Mouse (Mus musculus): ENCODE results near the gene Ttc7b.

DNA sequence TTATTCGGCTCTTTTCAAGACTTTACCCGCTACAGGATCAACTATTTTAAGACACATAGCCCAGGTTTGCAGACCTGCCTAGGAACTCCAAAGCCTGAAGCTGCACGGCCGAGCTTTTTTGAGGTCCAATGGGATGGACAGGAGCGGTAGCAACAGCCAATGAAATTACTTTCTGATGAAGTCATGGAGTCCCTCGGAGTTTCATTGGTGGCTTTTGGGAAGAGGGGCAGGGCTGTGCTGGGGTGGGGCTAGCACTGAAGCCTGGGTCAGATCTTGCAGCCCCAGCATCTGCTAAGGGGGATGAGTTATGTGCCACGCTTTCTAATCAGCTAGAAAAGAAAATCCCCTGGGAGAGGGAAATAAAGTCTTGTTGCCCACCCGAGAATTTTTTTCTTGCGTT is 7.1 kb upstream of the Ttc7b start:
- TF ChIP-seq CTCF (IDR thresholded peaks at IDR 0.05; ENCODE audit: borderline replicate concordance, extremely low read depth, insufficient read depth, insufficient read length): no peak
- TF ChIP-seq POLR2A (IDR thresholded peaks at IDR 0.05; ENCODE audit: borderline replicate concordance, extremely low read depth, insufficient read depth, insufficient read length, poor library complexity, severe bottlenecking): no peak

Data from brain, embryonic 14.5 days (tissue).